Mouse (Mus musculus) E14TG2a.4 (cell line): ENCODE results near the gene Pdzk1.

Experiments
- H3K27me3 ChIP-seq: 2 replicates; pipeline ENCODE4 v1.6.1; 2014; ENCODE audit warnings: low read length, control low read depth; ENCODE audit not compliant: insufficient read depth
- H3K36me3 ChIP-seq: 2 replicates; pipeline ENCODE4 v1.6.1; 2014; ENCODE audit warnings: low read length, control low read depth; ENCODE audit not compliant: insufficient read depth
- H3K4me1 ChIP-seq: replicated peaks from 2 replicates; pipeline ENCODE4 v1.6.1; 2014; ENCODE audit warnings: low read depth, low read length, control low read depth
- H3K4me3 ChIP-seq: replicated peaks from 2 replicates; pipeline ENCODE4 v1.5.1; 2014; ENCODE audit warnings: mild to moderate bottlenecking, low read length
- H3K9me3 ChIP-seq: 2 replicates; pipeline ENCODE4 v1.6.1; 2014; ENCODE audit warnings: low read length, control low read depth
- CTCF ChIP-seq: conservative IDR thresholded peaks from 2 replicates; pipeline ENCODE4 v1.5.1; 2014; ENCODE audit warnings: low read length
- NANOG ChIP-seq: IDR thresholded peaks from 2 replicates; pipeline ENCODE4 v1.6.1; 2014; ENCODE audit warnings: borderline replicate concordance, low read length, mixed read lengths
- POU5F1 ChIP-seq: IDR thresholded peaks from 2 replicates; pipeline ENCODE4 v1.6.1; 2014; ENCODE audit warnings: low read length, borderline replicate concordance

Gene Pdzk1

DNA sequence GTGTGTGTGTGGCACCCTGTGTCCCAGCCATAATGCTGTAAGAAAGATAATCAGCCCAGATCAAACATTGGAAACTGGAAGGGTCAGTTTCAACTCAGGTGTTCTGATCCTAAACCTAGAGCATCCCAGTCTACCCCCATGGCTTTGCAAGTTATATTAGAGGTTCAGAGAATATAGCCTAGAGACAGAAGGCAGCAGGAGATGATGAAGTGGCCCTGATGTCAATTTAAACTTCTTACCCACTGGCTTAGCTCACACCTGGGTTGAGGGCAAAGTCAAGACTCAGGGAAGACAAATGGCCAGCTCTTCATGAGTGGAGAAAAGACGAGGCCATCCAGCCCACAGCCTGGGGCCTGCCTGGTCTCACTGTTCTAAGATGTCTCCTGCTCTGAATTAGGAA is at the start of gene Pdzk1, which contains the start of gene Cd160:
Gene Pdzk1, plus strand, starts transcription at position 301 of the 400 bp plus-strand sequence.
Gene Cd160, minus strand, starts transcription at position 368 of the 400 bp plus-strand sequence.
- peaks cover 9% of the 10 kb centered on the region; the same call in 1 of the 2 replicates for H3K27me3 ChIP-seq
- H3K4me1 ChIP-seq = peaks cover 63% of the 10 kb centered on the region
- no peaks in the 10 kb centered on the region for H3K9me3 ChIP-seq
- H3K4me3 ChIP-seq = 0 out of 2 replicates have a peak within 1 kb of the TSS, but pooled peaks have one; percentile 20
- H3K36me3 ChIP-seq = no peaks in the 10 kb centered on the region
- TF ChIP-seq NANOG (no peak), CTCF (no peak), POU5F1 (no peak)

DNA sequence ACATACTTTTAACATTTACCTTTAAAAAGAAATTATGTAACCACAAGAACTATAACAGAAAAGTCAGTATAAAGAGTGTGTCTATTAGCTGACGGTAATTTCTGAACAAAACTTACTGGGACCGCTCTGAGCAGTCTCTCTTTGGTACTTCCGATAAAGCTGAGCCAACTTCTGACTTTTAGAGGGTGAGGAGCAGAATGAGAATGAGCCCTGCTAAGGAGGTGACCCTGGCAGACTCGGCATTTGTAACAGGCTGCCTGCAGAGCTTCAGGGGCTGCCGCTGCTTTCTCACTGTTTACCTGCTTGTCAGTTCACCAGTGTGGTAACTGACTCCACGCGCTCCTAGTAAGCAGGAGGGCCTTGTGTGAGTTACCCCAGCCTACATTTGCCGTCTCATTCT is 46.8 kb upstream of the Pdzk1 start:
- Histone ChIP-seq H3K36me3 (peaks cover 42% of the 10 kb centered on the region), H3K4me3 (no peak overlapping the region), H3K4me1 (0 out of 2 replicates have a peak, but pooled peaks cover under 1% of the 10 kb centered on the region), H3K9me3 (no peaks in the 10 kb centered on the region), H3K27me3 (no peaks in the 10 kb centered on the region)
- no peak for TF ChIP-seq CTCF
- no peak for TF ChIP-seq NANOG
- no peak for TF ChIP-seq POU5F1

DNA sequence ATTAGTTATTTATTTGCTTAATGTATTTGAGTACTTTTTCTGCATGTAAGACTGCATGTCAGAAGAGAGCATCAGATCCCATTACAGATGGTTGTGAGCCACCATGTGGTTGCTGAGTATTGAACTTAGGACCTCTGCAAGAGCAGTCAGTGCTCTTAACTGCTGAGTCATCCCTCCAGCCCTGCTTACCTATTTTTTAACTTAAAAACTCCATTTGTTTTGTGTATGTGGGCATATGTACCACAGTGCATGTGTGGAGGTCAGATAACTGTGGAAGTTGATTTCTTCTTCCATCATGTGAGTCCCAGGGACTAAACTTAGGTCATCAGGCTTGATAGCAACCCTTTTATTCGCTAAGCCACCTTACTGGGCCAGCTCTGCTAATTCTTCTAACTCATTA is 41.3 kb upstream of the Pdzk1 start:
- Histone ChIP-seq H3K4me1 (peaks cover 12% of the 10 kb centered on the region), H3K9me3 (no peaks in the 10 kb centered on the region), H3K36me3 (peaks cover 82% of the 10 kb centered on the region), H3K4me3 (no peak overlapping the region), H3K27me3 (no peaks in the 10 kb centered on the region)
- TF ChIP-seq CTCF = no peak
- no peak for TF ChIP-seq NANOG
- TF ChIP-seq POU5F1 = no peak

DNA sequence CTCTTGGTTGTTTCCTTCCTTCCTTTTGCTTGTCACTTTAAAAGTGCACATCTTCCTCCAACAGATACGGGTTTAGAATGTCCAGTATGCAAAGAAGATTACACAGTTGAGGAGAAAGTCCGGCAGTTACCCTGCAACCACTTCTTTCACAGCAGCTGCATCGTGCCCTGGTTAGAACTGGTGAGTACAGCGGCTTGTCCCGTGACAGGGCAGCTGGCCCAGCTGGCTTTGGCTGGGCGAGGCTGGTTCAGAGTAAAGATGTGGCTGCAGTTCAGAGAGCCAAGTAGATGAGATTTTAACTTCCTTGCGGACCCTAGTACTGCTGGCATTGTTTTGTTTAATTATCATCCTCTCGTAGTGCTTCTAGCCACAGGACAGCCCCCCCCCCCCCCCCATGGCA is 40.6 kb upstream of the Pdzk1 start:
- H3K9me3 ChIP-seq = no peaks in the 10 kb centered on the region
- H3K36me3 ChIP-seq = peaks cover 81% of the 10 kb centered on the region
- no peak for TF ChIP-seq POU5F1
- no peak for TF ChIP-seq CTCF
- no peak for TF ChIP-seq NANOG
- no peak overlapping the region for H3K4me3 ChIP-seq
- H3K4me1 ChIP-seq = peaks cover 12% of the 10 kb centered on the region
- no peaks in the 10 kb centered on the region for H3K27me3 ChIP-seq

DNA sequence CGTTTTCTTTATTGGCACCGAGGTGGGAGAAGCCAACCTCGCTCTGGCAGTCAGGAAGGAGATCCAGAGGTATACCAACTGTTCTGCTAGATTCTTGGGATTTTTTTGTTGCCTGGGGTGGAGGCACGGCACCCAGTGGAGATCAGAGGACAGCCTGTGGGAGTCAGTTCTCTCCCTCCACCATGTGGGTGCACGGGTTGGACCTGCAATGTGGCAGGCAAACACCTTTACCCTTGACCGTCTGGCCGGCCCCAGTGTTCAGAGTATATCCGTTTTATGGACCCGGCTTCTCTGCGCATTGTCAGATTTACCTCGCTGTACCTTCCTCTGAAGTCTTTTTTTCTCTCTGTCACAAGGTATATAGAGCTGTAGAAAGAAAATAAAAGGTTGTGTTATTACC is 28.8 kb upstream of the Pdzk1 start:
- peaks cover 3% of the 10 kb centered on the region for H3K36me3 ChIP-seq
- TF ChIP-seq CTCF (no peak), NANOG (no peak), POU5F1 (no peak)
- 0 out of 2 replicates have a peak, but pooled peaks cover 3% of the 10 kb centered on the region for H3K4me1 ChIP-seq
- no peak overlapping the region for H3K4me3 ChIP-seq
- H3K9me3 ChIP-seq = peaks cover 6% of the 10 kb centered on the region; the same call in 1 of the 2 replicates
- H3K27me3 ChIP-seq = no peaks in the 10 kb centered on the region

DNA sequence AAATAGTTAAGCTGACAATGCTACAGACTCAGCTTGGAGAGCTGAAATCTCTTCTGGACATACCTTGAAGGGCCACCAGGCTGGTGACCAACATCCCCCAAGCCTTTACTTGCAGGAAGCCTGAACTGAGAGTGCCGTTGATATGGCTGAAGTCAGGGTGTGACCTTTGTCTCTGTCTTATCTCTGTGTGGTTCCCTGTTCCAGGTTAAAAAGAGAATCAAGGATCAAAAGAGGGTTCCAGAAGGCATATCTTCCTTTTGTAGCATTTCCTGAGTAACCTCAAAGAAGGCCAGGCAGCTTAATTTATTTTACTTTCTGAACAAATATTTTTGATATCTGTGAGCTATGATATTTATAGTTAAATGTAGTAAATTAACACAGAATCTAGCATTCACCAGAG is 26.9 kb upstream of the Pdzk1 start:
- TF ChIP-seq CTCF (no peak), POU5F1 (no peak), NANOG (no peak)
- Histone ChIP-seq H3K4me3 (no peak overlapping the region), H3K4me1 (peaks cover 11% of the 10 kb centered on the region), H3K27me3 (no peaks in the 10 kb centered on the region), H3K9me3 (peaks cover 6% of the 10 kb centered on the region), H3K36me3 (0 out of 2 replicates have a peak, but pooled peaks cover 3% of the 10 kb centered on the region)

DNA sequence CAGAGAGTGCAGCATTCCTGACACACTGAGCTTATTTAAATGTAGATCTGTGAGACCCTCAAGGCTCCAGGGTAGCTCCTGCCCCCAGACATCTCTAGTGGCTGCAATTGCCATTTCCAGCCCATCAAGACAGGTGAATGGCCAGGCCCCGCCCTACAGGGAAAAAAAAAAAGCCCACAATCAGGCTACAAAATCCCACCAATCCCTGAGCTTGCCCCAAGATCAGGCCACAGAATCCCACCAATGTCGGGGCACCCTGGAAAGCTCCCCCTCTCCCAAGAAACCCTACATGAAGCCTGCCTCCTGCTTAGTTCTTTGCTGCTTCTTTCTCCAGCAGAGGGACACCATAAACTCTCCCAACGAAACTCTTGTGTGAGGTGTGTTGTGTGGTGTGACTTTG is 20.9 kb upstream of the Pdzk1 start:
- Histone ChIP-seq H3K27me3 (no peaks in the 10 kb centered on the region), H3K4me1 (peaks cover 33% of the 10 kb centered on the region), H3K4me3 (no peak overlapping the region), H3K9me3 (peaks cover 10% of the 10 kb centered on the region), H3K36me3 (0 out of 2 replicates have a peak, but pooled peaks cover 3% of the 10 kb centered on the region)
- no peak for TF ChIP-seq NANOG
- TF ChIP-seq POU5F1 = no peak
- no peak for TF ChIP-seq CTCF

DNA sequence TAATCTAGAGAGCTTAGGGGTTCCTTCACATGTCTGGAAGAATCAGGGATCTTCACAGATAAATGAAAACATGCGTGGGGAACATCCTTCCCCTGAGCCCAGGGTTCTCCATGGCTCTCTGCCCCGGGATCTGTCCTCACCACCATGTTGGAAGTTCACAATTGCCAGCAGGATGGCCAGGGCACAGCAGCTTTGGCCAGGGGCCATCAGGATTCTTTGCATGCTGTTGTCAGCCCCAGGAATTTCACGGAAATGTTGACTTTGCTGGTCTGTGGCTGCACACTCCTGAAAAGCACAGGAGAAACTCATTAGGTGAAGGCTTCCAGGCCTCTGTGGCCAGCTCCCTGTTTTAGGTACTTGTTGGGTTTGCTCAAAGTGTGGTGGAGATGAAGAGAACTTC is 20.4 kb upstream of the Pdzk1 start:
- H3K36me3 ChIP-seq = 0 out of 2 replicates have a peak, but pooled peaks cover 3% of the 10 kb centered on the region
- no peaks in the 10 kb centered on the region for H3K27me3 ChIP-seq
- H3K4me3 ChIP-seq = peak overlapping the region; percentile 26; the same call in 1 of the 2 replicates
- no peak for TF ChIP-seq POU5F1
- H3K4me1 ChIP-seq = peaks cover 38% of the 10 kb centered on the region
- H3K9me3 ChIP-seq = peaks cover 10% of the 10 kb centered on the region

DNA sequence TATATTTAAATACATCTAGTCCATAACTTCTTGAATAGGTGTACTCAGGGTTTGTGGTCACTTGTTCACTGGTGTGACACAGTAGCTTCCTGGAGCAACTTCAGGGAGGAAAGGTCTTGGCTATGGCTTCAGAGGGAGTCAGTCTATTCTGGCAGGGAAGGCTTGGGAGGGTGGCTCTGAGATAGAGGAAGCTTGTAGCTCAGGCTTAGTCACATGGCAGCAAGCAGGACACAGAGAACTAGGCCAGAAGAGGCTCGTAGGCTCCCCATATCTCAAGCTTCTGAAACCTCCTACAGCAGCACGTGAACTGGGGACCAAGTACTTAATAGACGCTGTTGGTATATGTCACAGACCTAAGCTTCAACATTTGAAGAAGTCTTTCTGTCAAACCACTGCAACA is 17.9 kb upstream of the Pdzk1 start:
- peaks cover 4% of the 10 kb centered on the region for H3K9me3 ChIP-seq
- H3K27me3 ChIP-seq = no peaks in the 10 kb centered on the region
- no peak overlapping the region for H3K4me3 ChIP-seq
- H3K36me3 ChIP-seq = no peaks in the 10 kb centered on the region
- TF ChIP-seq NANOG (no peak), POU5F1 (no peak), CTCF (no peak)
- H3K4me1 ChIP-seq = peaks cover 60% of the 10 kb centered on the region
